Mouse (Mus musculus) retina, adult 2 months (tissue): Measurements from ENCODE around the gene Kctd13.

ENCODE experiments used
- DNase-seq: peaks from one replicate; pipeline ENCODE4 v3.0.0-alpha.2; 2012; ENCODE audit warnings: low read depth, low spot score

Kctd13 gene

GRCm38 (mm10) chr7:126941801-126942200, 13.1 kb downstream of the Kctd13 start:
- no peak for DNase-seq

- DNase-seq: no peak
Observed at GRCm38 (mm10) chr7:126946530-126946929, 17.9 kb downstream of the Kctd13 start.

- DNase-seq: no peak
Observed at GRCm38 (mm10) chr7:126948626-126949025, 19.9 kb downstream of the Kctd13 start.

- peak; percentile 26 for DNase-seq
Observed at GRCm38 (mm10) chr7:126949403-126949792, 20.7 kb downstream of the Kctd13 start, which contains the start of gene Asphd1. Gene Asphd1, minus strand, starts transcription at chr7:126949582.

- DNase-seq: peak; percentile 75
Observed at GRCm38 (mm10) chr7:126949793-126950646, 21.3 kb downstream of the Kctd13 start, which contains the start of gene Sez6l2. Gene Sez6l2, plus strand, starts transcription at chr7:126950563.

GRCm38 (mm10) chr7:126950647-126951615, 22.3 kb downstream of the Kctd13 start:
- DNase-seq: no peak

GRCm38 (mm10) chr7:126951741-126952140, 23.1 kb downstream of the Kctd13 start:
- no peak for DNase-seq

GRCm38 (mm10) chr7:126952646-126953045, 24.0 kb downstream of the Kctd13 start:
- DNase-seq: no peak

- no peak for DNase-seq
Observed at GRCm38 (mm10) chr7:126955125-126955524, 26.4 kb downstream of the Kctd13 start.

GRCm38 (mm10) chr7:126959780-126960179, 31.1 kb downstream of the Kctd13 start:
- no peak for DNase-seq

- no peak for DNase-seq
Observed at GRCm38 (mm10) chr7:126961095-126961494, 32.4 kb downstream of the Kctd13 start.

- no peak for DNase-seq
Observed at GRCm38 (mm10) chr7:126961965-126962364, 33.3 kb downstream of the Kctd13 start.

GRCm38 (mm10) chr7:126963548-126964286, 35.0 kb downstream of the Kctd13 start:
- DNase-seq: no peak

GRCm38 (mm10) chr7:126965568-126965967, 36.9 kb downstream of the Kctd13 start:
- DNase-seq: no peak

GRCm38 (mm10) chr7:126967361-126967760, 38.7 kb downstream of the Kctd13 start:
- no peak for DNase-seq

- no peak for DNase-seq
Observed at GRCm38 (mm10) chr7:126975493-126975892, 46.8 kb downstream of the Kctd13 start.

GRCm38 (mm10) chr7:126975893-126975949, 47.0 kb downstream of the Kctd13 start, which contains the start of gene Cdipt:
Gene Cdipt, plus strand, starts transcription at chr7:126975914.
- no peak for DNase-seq

- peak; percentile 90 for DNase-seq
Observed at GRCm38 (mm10) chr7:126975950-126976866, 47.5 kb downstream of the Kctd13 start, which contains the start of gene Cdiptos. Gene Cdiptos, minus strand, starts transcription at chr7:126976098.

GRCm38 (mm10) chr7:126976878-126977459, 48.3 kb downstream of the Kctd13 start:
- DNase-seq: no peak

GRCm38 (mm10) chr7:126978841-126979240, 50.2 kb downstream of the Kctd13 start:
- no peak for DNase-seq
